Mouse (Mus musculus) kidney, adult 18-20 months (tissue): ENCODE data around the gene Slc8b1.
A peak's percentile ranks its signal among the peaks of the same experiment; 100 is the strongest.
"Not testable (repeated sequence)": the region's sequence is repeated elsewhere in the genome, so short reads cannot be mapped to it uniquely, and the experiment has no call there.

Experiments
- DNase-seq: peaks from one replicate; pipeline ENCODE4 v3.0.0; 2021

Slc8b1 gene

DNA sequence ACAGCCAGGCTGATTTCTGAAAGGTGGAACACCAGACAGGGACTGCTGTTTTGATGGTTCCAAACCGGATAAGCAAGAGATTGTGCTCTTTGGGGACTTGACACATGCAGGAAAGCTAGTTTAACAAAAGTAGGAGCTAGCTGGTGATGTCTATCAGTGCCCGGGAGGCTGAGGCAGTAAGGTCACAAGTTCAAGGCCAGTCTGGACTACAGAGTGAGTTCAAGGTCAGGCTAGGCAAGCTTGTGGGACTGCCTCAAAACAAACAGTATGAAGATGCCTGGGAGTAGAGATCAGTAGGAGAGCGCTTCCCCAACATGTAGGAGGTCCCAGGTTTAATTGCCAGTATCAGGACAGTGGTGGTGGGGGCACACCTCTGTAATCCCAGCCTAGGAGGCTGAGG lies 13.9 kb upstream of the Slc8b1 start:
- DNase-seq, result no peak

DNA sequence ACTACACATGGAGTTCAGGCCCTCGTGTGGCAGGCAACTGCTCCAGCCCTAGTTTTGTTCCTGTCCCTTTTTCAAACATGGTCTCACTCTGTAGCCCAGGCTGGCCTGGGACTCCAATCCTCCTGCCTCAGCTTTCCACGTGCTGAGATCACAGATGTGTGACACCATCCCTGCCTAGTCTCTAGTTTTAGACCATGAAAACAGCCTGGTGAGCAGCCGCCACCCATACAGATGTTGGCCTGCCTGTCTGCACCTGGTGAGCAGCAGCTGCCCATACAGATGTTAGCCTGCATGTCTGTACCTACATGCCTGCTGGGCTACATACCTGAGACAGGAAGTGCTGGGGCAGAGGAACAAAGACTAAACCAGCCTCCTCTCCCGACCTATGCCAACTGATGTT lies 11.8 kb upstream of the Slc8b1 start:
- no peak for DNase-seq

DNA sequence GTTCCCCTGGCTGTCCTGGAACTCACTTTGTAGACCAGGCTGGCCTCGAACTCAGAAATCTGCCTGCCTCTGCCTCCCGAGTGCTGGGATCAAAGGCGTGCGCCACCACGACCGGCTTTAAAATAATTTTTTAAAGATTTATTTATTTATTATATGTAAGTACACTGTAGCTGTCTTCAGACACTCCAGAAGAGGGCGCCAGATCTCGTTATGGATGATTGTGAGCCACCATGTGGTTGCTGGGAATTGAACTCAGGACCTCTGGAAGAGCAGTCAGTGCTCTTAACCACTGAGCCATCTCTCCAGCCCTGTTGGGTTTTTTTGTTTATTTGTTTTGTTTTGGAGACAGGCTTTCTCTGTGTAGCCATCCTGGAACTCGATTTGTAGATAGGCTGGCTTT lies 10.4 kb upstream of the Slc8b1 start:
- DNase-seq, result not testable (repeated sequence)

DNA sequence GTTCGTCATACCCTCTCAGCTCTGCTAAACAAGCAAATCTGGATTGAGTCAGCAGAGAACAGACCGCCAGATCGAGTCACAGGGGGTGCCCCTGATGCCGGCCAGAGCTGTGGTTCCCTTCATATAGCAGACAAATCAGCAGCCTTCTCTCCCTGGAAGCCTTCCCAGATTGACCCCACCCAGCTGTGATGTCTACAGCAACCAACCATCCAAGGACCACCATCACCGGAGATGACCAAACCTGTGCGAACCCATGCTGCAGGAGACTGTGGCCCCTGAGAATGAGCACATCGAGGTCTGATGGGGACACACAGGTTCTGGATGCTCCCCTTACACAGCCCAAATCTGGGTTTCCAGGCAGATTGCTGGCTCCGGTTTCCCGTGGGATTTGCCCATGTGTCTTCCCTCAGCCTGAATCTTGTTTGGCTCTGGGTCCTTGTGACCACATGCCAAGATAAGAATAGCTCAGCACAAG lies 8.8 kb upstream of the Slc8b1 start:
- no peak for DNase-seq

DNA sequence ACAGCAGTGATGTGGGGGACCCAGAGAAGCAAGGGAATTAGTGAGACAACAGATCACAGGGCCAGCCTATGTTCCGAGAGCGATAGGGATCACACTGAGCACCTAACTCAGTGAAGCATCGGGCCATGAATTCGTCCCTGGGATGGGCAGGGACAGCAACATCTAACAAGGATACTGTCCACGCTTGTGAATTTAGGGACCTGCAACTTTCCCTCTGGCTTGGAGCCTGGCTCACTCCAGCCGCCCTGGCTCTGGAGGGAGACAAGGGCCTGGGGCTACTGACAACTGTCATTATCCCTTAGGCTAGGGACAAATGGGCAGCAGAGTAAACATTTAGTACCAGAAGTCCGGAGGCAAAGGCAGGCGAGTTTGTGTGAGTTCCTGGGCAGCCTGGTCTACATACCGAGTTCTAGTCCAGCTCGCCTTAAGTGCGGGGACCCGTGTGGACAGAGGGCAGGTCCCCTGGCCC lies 8.3 kb upstream of the Slc8b1 start:
- DNase-seq, result peak; percentile 8

DNA sequence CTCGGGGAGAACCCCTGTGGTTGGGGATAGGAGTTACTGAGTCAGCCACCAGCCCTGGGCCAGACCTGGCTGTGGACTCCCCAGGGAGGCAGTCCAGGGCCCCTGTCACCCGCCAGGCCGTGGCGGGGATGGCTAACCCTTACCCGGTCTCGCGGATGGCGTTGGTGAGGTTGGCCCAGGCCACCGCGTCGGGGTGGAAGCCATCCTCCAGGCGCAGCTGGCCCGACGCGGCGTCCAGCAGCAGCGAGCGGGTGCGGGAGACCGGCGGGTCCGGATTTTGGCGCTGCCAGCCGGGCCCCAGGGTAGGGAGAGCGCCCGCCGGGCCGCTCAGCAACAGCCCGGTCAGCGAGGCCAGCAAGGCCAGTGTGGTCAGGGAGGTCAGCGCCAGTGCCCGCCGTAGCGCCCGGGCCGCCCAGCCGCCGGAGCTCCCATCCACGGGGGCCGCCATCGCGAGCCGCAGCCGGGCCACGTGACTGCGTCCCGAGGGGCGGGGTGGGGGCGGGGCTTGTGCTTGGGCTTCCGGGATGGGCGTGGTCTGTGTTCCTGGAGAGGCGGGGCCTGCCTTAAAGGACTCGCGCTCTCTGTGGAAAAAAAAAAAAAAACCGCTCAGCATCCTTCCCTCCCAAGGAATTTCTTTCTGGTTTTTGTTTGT lies 7.7 kb upstream of the Slc8b1 start, which contains the start of gene Plbd2:
TSS of gene Plbd2 (minus strand) at position 482 of the 652 bp plus-strand sequence.
- peak; percentile 86 for DNase-seq

DNA sequence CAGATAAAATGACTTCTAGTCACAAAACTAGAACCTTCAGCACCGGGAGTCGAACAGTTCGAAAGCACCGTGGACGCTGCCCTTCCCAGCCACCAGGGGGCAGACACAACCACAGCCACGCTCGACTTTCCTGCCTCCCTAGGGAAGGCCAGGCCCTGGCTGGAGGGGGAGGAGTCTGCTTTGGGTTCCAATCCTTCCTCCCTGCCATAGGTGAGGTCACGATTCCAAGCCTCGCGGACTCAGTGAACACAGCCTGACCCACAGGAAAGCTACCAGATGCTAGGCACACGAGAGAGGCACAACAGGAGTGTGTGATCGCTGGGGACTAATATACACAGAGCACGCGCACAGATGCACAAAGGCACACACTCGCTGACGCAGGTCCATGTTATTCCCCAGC lies 5.6 kb upstream of the Slc8b1 start:
- DNase-seq, result peak; percentile 87

DNA sequence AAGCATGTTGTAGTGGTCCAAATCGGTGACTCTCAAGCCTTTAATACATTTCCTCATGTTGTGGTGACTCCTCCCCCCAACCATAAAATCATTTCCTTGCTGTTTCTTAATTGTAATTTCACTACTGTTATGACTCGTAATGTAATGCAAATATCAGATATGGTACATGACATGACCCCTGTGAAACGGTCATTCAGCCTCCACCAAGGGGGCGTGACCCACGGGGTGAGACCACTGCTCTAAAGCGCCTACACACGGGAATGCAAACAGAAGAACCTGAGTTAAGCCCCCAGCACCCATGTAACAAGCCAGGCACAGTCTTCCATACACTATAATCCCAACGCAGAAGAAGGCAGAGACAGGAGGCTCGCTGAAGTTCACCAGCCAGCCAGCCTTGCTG lies 5.2 kb upstream of the Slc8b1 start:
- no peak for DNase-seq

DNA sequence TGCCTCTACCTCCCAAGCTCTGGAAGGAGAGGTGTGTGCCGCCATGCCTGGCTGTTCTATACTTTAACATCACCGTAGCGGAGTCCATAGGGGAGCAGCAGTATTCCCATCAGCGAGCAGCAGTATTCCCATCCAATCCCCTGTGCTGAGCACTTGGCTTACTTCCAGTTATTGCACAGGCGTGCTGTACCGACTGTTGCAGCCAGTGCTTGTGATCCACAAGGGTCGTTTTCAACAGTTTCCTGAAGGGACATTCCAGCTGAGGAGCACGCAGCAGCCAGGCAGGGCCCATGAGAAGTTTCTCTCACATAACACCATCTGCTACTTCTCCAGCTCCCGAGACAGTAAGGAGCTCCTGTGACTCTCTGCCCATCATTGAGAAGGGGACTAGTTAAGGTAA lies 4.5 kb upstream of the Slc8b1 start:
- no peak for DNase-seq

DNA sequence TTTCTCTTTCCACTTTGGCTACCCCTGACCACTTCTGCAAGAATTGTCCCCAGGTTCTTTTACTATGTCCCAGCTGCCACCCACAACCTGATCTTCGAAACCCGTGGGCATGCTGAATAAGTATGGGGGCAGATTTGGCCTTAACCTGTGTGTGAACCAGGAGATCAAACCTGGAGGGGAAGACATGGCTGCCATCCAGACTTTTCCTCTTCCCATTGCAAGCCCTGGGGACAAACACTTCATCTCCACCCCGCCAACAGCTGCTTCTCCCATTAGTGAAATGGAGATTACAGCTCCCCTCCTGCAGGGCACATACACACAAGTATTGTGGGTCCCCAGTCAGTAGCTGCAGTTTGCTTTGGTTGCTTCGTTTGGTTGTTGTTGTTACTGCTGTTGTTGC lies 3.7 kb upstream of the Slc8b1 start:
- DNase-seq, result no peak

DNA sequence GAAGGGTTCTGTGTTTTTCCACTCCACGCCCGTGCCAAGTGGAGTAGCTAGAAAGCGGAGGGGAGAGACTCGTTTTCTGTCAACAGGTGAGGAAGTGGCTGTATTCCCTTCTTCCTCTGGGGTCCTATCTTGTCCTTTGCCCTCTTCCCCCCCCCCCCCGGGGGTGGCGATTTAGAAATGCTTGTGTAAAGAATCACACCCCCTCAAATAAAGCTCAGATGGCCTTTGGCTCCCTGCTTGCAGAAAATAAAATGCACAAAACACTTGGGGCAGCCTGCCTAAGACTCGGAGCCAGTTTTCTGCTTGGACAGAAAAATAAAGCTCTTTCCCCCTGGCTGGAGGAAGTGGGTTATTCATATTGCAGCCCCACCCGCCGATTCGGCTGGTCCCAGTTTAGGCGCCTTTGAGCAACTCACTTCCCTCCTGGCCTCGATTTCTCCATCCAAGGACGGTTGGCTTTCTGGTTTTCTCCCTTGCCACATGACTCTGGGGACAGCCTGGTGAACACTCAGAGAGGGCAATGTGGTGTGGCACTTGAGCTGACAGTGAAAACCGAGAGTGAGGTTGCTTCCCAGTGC lies 764 bp downstream of the Slc8b1 start:
- no peak for DNase-seq

DNA sequence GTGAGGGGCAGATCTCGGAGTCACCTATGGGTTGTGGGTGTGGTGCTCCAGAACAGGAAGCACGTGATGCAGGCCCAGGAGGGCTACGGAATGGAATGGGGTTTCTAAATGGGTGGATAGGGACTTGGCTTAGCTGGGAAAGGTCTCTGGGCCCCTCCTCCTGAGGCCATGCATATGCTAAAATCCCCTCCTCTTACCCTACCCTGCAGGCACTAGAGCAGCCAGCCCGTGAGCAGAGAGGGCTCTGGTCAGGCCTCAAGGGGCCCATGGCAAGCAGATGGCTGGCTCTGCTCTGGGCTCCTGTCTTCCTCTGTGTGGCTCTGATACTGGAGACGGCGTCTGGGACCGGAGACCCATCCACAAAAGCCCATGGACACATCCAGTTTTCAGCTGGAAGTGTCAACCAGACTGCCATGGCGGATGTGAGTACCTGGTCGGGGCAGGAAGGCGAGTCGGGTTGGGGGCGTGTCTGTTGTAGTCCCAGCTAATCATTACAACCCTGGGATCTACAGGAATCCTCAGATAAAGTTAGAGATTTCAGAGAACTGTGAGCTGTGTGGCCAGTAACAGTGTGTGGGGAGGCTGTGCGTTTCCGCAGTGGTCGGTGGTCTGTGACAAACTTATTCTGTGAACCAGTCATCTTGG lies 2.1 kb downstream of the Slc8b1 start:
- DNase-seq, result no peak

DNA sequence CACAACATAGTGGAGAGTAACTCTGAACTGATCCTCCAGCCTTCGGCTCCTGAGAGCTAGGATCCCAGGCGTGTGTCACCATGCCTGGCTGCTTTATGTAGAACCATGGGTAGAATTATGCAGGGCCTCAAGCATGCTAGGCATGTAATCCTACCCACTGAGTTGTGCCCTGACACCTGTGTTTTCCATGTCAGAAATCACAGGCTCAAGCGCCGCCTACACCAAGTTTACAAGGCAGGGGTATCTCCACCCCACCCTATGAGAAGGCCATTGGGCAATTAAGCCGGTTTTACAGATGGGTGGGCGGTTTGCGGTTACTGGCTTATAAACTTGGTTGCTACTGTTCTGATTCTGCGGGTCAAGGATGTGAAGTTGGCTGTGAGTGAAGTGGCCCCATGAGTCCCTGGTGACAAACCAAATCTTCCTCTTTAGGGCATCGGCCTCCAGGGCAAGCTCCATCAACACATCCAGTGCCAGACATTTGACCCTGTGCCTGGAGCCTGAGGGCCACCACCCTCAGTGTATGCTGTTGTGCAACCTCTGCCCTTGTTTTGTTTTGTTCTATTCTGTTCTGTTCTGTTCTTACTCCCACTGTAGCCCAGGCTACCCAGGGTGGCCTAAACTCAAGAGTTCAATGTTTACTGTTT lies 3.2 kb downstream of the Slc8b1 start:
- no peak for DNase-seq

DNA sequence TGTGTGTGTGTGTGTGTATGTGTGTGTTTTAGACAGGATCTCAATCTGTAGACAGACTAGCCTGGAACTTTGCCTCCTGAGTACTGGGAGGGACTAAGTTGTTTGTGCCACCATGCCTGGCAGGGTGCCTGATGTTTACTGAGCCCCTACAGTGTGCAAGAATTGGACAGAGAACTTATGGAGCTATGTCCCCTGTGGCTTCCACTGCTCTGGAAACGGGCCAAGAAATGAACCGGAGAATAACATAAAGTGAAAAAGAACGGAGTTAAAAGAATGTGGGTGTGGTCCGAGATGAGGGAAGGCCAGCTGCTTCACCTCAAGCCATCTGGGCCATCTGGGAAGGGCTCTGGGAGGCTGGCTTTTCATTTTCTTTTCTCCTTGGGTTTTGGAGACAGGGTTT lies 3.8 kb downstream of the Slc8b1 start:
- no peak for DNase-seq

DNA sequence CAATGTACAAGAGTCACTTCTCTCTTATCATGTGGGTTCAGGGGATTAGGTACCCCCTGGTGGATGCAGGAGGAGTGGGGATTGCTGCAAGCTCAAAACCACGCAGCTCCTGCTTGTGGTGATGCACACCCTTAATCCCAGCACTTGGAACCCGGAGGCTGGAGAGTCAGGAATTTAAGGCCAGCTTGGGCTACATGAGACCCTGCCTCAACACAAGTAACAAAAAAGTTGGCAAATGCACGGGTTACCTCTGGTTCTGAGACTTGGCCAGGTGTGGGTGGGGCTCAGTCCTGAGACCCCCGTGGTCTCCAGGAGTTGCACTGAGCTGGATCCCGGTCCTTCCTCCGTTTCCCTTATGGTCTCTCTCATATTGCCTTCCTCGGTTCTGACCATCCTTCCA lies 4.5 kb downstream of the Slc8b1 start:
- DNase-seq, result no peak

DNA sequence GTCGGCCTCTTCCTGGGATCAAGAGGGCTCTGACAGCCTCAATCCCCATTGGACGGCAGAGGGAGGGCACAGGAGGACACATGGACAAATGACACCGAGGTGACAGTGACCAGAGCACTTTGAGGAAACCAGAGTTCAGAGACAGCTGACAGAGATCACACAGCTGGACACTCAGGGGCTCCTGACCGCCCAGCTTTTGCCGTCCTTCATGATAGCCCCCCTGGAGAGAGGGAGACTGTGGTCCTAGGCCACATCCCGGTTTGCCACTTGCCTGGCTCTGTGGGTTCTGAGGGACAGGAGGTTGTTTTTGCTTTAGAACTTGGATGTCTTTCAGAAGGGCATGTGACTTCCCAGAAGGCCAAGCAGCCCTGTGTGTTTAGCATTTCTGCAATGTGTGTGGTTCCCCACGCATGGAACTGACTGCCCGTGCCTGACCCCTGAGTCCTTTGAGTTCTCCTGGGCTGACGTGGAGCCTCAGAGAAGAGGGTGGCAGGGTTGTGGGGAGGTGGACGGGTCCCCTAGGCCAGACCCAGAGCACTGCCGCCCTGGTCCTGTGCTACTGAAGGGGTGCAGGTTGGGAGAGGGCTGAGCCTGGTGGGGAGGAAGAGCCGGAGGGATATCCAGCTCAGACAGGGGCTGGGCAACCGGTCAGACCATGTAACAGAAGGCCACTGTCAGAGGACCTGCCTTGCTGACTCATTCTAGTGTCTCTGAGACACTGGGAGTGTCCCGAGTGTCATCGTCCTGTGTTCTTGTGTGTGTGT lies 5.4 kb downstream of the Slc8b1 start:
- DNase-seq, result peak; percentile 78

DNA sequence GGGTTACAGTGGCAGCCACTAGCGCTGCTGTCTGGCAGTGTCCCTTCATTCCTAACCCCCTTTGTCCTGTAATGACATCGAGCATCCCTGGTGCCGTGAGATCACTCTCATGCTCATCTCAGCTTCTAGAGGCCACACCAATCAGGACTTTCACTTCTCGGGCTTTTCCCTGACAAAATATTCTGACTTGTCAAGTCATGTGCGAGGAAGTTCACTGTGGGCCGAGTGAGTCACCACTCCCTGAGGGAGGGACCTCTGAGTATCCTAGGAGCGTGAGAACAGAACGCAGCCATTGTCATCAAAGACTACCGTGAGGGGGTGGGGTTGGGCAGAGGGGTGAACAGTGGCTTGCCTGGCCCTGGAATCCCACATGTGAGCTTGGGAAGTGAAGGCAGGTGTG lies 6.6 kb downstream of the Slc8b1 start:
- no peak for DNase-seq

DNA sequence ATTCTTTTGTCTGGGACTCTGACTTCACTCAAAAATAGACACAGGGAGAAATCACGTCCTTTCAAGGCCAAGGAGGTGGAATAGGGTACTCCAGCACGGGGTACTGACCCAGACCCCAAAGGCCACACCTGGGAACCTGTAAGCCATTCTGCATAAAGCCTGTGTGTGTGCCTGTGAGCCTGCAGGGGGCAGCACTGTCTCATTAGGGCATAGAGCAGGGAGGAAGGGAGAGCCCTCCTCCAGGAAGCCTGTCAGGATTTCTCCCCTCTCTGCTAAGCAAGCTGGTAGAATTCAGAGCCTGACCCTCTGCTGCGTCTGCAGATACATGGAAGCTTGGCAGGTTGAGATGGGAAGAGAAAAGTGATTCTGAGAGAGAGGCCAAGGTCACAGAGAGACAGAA lies 11.7 kb downstream of the Slc8b1 start:
- DNase-seq, result peak; percentile 52

DNA sequence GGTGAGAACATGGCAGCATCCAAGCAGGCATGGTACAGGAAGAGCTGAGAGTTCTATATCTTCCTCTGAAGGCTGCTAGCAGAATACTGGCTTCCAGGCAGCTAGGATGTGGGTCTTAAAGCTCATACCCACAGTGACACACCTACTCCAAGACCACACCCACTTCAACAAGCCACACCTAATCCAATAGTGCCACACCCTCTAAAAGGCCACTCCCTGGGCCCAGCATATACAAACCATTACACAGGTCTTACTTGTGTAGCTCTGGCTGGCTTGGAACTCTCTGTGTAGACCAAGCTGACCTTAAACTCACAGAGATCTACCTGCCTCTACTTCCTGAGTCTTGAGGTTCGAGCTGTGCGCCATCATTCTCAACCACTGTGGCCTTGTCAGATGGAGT lies 13.8 kb downstream of the Slc8b1 start:
- DNase-seq, result no peak

DNA sequence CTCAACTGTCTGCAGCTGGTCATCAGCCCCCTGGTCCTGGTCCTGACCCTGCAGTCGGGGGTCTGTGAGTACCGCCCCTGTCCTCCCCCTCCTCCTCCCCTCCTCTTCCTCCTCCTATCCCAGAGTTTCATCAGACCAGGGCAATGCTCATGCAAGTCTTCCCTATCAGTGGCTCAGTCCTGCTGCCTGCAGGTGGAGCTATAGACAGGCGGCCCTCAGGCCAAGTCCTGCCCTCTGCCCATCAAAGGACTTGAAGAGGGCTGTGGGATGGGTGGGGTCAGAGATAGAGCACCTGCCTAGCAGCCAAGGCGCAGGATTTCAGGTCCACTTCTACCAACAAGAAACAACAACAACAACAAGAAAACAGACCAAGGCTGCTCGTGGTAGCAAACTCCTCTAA lies 14.8 kb downstream of the Slc8b1 start:
- DNase-seq, result no peak

DNA sequence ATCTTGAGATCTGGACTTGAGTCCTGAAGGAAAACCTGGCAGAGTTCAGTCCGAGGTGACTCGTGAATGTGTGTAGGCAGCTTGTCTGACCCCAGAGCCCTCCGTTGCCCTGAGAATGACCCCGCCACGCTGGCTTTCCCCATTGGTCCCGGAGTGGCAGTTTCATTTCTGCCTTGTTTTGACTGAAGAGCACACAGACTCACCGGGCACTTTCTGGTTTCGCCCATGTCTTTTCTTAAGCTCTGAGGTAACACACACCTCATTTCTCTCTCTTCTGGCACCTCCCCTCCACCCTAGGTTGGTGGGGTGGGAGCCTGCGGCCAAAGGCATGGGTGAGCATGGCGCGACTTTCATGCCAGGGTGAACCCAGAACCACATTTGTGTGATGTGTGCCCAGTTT lies 15.3 kb downstream of the Slc8b1 start:
- no peak for DNase-seq

DNA sequence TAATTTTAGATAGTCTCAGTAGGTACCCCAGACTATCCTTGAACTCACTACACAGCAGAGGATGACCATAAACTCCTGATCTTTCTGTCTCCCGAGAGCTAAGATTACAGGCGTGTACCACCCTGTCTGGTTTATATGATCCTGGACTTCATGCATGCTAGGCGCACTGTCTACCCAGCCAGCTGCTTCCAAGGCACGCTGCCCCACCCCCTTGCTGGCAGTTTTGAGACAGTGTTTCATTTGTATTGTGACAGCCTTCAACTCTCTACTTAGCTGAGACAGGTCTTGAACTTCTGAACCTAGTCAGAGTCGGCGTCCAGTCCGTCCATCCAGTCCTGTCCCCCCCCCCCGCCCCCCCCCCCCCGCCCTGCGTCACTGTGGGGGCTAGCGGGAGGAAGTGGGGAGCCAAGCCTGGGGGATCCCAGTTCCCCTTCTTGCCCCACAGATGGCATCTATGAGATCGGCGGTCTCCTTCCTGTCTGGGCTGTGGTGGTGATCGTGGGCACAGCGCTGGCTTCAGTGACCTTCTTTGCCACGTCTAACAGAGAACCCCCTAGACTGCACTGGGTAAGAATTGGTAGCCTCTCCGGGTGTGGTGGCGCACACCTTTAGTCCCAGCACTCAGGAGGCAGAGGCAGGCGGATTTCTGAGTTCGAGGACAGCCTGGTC lies 16.5 kb downstream of the Slc8b1 start:
- DNase-seq, result no peak

DNA sequence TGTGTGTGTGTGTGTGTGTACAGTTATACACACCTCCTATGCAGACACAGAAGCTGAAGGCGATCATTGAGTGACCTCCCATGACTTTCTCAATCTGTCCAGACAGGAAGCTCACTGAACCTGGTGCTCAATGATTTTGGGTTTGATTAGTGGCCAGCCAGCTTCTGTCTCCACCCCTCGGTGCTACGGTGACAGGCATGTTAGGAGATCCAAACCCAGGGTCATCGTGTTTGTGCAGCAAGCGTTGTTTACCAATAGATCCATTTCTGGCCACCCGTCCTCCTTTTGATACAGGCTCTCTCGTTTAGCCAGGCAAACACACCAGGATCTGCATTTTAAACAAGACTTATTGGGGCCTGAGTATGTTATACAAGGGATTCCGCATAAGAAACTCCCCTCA lies 20.7 kb downstream of the Slc8b1 start:
- DNase-seq, result no peak
